Mouse (Mus musculus) right cerebral cortex, postnatal 4 days (tissue): ENCODE results near the gene Neurod4.
"Not testable (repeated sequence)": the region's sequence is repeated elsewhere in the genome, so short reads cannot be mapped to it uniquely, and the experiment has no call there.

ENCODE experiments used
- DNase-seq: peaks from one replicate; pipeline ENCODE4 v3.0.0-alpha.2; 2022

Gene Neurod4

DNA sequence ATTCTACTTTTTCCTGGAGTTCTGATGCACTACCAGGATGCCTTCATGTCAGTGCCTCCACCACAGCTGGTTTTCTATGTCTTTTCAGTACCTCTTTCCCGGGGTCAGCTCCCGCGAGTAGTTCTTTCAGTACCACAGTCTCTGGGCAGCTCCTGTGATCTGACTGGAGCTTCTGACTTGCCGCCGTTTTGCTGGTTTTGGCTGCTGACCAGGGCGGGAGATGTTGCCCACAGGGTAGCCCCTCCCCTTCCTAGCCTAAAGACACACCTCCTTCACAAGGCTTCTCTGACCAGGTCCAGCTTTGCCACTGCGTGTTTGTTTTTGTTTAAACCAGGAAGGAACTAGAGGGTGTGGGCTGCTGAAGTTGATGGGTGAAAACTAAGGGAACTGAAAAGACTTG lies at the start of gene Neurod4:
Gene Neurod4, minus strand, starts transcription at position 175 of the 400 bp plus-strand sequence.
- peak; percentile 21 for DNase-seq

DNA sequence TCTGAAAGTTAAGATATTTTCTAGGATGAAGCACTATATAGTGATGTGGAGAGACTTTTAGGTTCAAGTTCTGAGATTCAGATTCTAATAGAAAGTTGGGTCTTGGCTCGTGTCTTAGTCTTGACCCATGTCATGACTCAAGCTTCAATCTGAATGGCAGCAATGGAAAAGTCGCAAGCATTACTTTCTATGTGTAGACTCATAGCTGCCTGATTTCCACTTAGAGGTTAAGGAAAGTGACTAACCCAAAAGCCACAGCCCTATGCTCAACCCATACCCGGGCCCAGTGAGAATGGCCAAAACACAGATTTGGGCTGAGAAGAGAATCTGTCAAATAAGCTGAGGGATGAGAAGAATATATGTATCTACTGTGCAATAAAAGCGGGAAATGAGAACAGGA lies 44.2 kb upstream of the Neurod4 start:
- no peak for DNase-seq

DNA sequence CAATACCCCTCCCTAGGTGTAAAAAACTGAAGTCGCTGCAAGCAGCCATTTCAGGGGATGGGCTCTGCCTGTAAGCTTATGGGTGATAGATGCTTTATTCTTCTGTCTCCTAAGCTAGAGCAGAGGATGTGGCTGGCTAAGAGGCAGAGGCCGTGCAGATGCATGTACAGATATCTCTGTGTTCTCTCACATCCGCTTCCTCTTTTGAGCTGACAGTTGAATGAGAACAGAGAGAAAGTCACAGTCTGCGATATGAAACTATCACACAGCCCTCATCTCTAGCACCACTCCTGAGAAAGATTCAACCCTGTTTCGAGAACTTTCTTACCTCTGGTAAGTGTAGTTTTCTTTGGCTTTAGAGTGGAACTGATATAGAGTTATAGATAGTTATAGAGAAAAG lies 42.6 kb upstream of the Neurod4 start, which contains the start of gene Tespa1:
Gene Tespa1, plus strand, starts transcription at position 234 of the 400 bp plus-strand sequence.
- no peak for DNase-seq

DNA sequence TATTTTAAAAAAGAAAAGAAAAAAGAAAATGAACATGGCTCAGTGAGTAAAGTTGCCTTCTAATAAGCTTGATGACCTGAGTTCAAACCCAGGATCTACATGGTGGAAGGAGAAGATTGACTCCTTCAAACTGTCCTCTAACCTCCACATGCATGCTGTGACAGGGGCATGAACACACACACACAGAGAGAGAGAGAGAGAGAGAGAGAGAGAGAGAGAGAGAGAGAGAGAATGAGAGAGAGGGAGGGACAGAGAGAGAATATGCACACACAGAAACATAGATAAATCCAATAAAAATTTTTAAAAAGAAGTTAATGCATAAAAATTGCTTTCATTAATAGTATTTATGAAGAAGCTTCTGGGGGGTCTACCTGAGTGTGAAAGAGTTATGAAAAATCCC lies 42.0 kb upstream of the Neurod4 start:
- DNase-seq: no peak

DNA sequence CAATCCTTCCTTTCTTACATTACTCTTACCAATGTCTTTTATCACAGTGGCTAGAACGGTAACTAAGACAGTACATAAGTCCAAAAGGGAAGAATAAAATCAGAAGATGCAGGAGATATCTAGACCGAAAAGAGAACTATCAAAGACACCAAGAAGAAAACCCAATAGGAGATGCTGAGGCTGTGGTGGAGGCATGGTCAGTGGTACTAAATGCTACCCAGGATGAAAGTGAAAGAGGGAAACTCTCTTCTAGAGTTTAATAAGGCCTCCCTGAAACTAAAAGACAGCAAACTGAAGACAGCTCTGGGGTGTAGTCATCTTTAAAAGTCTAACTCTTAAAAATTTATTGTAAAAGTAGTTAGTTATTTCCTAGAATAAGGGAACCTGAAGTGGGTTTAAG lies 40.7 kb upstream of the Neurod4 start:
- DNase-seq: no peak

DNA sequence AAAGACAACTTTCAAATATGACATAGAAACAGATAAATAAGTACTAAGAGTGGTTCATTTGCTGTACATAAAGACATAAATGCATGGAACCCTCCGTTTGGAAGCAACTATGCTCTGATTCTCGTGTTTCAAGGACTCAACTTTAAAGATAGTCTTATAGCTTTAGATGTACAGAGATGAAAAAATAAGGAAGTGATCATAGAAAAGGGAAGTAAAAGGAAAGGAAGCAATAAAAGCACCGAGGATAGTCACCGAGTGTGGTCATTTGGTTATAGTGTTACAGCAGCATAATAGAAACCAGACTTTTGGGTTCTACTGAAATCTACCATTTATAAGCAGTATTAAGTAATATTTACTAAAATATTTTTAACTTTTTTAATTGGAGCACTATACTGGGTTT lies 38.7 kb upstream of the Neurod4 start:
- DNase-seq: no peak

DNA sequence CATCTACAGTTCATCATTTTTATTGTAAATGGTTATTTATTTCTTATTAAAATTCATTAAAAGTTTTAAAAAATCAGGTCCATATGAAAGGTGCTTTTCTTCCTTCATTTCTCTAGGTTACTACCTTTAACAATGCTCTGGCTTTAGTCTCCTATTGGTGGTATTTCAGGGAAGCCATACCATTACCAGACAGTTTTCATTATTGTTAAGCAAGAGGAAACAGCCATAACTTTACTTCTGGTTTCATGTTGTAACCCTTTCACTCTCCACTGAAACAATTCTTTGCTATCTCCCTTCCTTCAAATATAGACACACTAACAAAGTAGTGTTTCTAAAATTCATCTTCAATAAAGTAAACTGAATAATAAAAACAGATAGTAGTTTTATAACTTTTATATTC lies 35.8 kb upstream of the Neurod4 start:
- DNase-seq: no peak

DNA sequence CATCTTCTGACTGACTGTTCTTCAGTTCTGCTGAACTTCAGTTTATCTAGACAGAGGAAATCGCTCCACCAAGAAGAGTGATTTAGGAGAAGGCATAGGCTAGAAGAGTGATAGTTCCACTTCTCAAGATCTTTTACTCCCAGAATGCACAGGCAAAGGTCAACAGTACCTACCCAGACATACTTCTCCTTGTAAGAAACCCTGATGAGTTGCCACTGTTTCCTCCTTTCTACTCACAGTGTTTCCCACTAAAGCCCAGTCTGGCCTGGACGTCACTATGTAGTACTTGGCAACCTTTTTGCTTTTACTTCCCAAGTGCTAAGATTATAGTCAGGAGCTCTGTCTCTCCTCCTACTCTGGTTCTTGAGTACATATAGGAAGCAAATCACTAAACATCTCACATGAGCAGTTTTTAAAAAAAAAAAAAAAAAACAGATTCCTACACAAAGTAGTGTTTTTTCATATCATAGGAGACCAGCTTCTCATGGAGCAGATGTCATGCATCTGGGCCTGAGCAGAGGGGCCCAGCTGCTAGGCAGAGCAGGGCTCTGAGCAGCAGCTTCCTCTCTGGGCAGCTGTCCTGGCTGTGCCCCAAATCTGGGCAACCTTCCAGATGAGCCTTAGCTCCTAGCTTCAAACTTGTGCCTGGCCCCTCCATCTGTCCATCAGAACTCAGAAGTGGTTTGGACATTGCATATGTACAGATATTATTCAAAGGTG lies 34.2 kb upstream of the Neurod4 start:
- peak; percentile 5 for DNase-seq

DNA sequence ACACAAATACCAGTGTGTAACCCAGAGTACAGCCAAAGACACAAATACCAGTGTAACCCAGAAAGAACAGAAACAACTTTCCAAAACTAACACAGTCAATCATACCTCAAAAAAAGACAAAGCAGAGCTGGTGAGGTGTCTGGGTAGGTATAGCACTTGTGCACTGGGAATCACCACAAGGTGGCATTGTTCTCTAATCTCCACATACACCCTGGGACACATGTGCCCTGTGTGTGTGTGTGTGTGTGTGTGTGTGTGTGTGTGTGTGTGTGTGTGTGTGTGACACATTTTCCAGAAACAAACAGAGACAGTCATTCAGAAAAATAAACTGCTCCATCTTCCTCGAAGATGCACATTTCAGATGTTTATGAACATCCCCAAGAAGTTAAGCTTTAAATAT lies 33.5 kb upstream of the Neurod4 start:
- no peak for DNase-seq

DNA sequence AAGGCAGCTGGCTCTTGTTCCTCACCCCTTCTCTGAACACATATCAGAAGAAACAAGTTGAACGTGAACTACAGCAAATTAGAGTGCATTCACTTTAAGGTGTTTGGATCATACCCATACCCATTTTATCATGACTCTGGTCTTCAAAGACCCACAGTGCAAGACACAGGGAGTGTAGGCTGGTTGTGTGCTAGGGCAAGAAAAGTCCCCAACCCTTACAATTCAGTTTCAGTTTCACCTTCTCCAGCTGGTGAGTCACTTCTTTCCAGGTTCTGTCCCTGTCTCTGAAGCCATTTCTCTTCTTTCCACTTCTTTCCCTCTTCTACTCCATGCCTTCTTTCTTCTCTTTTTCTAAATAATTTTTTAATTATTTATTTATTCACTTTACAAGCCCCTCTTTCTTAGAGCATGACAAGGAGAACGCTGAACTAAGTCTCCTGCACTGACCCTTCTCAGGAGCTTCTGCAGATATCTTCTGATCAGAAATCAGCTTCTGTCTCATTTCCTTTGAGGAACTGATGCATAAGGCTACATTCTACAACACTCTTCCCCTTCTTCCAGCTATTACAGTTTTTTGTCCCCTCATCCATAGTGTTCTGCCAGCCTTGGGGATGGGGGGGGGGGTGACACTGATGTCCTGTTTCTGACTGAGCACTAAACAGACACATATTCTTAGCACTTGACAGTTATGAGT lies 31.6 kb upstream of the Neurod4 start:
- DNase-seq: no peak

DNA sequence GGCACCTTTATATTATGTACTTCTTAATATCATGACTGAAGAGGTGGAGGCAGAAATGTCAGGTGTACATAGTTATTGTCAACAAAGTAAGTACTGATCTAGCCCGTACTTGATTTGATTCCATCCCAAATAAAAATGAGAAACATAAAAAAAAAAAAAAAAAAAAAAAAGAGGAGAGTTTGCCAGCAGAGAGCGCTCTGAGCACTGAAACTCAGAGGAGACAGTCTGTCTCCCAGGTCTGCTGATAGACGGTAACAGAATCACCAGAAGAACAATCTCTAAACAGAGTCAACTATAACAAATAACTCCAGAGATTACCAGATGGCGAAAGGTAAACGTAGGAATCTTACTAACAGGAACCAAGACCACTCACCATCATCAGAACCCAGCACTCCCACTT lies 24.1 kb upstream of the Neurod4 start:
- DNase-seq: not testable (repeated sequence)

DNA sequence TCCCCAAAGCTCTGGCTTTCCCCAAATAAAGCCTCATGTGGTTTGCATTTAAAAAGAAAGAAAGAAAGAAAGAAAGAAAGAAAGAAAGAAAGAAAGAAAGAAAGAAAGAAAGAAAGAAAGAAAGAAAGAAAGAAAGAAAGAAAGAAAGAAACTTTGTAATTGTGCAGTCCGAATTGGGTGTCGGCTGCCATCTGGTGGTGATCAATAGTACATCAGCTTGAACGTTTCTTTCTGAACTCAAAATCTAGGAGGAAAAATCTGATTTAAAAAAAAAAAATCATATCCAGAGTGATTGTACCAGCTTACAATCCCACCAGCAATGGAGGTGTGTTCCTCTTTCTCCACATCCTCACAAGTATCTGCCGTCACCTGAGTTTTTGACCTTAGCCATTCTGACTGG lies 18.7 kb upstream of the Neurod4 start:
- DNase-seq: peak; percentile 43

DNA sequence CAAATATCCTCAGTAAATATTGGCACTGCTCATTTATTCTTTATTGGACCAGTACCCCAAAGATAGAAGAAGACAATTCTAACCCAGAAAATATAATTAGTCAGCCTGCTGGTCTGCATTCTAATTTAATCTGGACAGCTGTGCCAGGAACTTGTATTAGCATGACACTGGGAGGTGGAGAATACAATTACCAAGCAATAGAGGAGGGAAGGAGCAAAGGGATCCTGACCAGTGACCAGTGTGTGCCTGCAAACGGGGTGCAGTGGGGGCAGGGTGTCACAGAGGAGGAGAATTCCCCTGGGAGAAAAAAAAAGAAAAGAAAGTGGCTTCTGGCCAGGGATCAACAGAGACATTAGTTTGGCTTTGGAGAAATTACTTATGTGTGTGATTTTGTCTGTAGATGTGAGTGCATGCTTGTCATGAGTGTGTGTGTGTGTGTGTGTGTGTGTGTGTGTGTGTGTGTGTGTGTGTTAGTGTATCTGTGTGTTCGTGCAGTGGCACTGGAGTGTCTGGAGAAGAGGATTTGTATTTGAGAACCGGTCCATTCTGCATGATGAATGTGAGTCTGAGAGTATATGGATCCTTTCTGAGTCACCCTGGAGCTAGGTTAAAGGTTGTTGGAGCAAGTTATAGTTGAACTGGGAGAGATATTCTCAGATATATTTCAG lies 13.8 kb upstream of the Neurod4 start:
- no peak for DNase-seq

DNA sequence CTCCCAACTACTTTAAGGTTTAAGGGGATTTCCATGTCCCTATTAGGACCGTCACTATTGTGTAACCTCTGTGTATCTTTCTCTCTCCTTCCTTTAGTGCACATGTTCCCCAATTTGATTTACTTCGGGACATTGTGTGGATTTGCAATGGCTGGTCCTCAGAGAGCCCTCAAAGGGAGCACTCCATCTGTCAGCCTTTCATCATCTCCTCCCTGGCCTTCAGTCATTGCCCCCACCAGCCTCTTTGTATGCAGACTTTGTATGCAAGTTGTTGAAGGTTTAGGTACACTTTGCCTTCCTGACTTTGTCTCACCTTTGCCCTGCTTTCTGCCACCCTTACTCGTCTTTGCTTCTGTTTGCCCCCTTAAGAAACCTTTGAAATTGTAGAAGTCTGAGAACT lies 8.0 kb upstream of the Neurod4 start:
- DNase-seq: no peak

DNA sequence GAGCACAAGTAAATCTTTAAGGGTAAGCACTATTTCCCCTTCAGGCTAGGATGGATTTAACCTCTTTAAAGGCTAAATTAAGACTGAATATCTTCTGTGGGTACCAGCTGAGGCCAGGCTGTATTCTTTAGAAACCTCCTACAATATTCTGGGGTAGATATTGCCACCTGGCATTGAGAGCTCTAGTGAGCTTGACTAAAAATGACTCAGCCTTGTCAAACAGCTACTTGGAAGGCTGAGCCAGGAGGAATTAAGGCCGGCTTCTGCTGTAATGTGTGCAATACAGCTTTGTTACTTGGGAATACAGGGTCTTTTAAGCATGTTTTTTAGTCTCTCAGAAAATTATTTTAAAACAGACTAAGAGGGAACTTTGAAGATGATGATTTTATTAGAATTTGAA lies 7.2 kb upstream of the Neurod4 start:
- no peak for DNase-seq

DNA sequence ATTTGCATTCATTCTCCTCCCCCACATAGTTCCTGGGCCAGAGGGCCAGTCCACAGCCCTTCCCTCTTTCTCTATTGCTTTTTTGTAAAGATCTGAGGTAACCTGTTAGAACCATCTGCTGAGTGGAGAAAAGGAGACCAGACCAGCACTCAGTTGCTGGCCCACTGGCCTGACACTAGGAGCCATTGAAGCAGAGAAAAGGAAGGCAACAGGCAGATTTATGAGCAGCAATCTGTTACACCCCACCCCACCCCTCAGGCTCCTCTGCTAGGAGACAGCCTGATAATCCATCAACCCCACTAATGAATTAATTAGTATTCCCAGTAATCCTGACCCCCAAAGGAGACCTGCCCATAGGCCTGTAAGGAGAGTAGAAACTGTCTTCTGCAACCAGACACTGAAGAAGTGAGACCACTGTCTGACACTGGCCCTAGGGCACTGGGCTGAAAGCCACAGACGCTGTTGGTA lies 2.0 kb upstream of the Neurod4 start:
- no peak for DNase-seq

DNA sequence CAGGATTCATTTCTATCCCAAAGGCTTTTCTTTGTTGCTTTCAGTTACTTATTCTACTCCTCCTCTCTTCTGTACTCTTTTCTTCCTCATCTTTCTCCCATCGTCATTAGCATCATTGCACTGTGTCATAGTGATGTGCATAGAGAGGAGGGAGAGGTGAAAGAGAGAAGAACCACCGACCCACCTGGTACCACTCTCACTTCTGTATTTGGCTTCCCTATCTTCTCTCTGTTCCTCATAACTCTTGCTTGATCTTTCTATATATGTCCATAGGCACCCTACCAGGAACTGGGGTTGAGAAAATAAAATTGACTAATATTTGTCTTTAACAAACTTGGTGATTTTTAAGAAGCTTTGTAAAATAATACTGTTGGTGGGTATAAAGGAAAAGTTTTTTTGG lies 3.5 kb downstream of the Neurod4 start:
- no peak for DNase-seq

DNA sequence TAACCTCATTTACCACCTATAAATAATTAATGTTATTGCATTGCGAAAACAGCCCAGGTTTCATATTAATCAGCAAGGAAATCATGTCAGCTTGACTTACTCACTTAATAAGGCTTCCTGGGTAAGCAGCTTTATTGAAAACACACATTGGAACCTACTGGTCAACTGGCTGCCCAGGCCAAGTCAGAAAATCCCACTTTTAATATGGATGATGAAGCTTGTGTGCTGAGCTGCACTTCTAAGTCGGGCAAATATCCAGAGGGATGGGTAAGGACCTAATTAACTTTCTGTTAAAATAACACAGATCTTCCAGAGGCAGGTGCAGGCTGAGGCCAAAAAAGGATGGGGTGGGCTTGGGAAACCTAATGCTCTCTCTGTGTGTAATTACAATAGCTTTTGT lies 4.3 kb downstream of the Neurod4 start:
- DNase-seq: no peak

DNA sequence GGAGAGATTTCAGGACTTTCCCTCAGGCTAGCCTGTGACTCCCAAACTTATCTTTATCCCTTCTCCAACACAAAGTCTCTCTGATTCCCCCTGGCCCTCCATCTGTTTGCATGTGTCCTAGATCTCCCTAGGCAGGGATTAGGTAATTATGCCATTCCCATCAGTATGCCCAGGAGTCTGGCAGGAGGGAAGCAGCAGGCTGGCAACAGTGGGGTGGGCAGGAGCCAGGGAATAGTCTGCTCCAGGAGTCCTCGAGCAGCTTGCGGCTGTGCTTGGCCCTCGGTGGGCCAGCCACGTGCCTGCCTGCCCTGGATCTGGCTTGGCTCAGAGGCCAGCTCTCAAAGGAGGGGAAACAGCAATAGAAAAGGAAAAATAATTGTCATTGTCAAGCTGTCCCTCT lies 16.8 kb downstream of the Neurod4 start:
- peak; percentile 21 for DNase-seq

DNA sequence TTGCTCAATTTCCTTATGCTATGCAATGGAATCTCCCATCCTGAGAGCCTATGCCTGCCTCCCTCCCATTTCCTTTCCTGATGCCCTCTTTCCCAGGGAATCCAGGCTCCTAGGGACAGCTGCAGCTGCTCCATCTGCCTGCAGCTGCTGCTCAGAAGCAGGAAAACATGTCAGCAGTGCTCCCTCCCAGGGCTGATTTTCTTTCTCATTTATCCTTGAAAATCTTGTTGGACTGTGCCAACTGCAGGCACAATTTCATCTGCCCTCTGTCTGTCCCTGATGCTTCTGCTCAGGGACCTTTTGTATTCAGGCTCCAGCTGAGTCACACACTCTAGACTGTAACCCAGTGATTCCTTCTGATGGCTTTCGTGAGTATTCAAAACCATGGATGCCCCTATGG lies 20.6 kb downstream of the Neurod4 start:
- no peak for DNase-seq

DNA sequence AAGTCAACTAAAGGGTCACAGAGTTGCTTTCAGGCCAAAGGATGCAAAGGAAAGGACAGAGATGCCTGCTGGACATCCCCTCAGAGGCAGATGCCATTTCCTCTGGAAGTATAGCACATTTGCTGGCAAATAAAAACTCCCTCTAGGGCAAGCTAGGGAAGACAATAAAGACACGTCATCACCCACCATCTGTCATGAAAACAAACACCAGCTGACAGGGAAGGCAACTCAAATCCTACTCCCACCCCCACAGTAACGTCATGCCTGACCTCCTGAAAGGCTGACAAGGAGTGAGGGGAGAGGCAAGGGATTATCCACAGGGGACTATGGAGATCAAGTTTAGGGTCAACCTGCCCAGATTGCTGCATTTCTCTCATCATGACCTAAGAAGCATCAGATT lies 35.8 kb downstream of the Neurod4 start:
- no peak for DNase-seq

DNA sequence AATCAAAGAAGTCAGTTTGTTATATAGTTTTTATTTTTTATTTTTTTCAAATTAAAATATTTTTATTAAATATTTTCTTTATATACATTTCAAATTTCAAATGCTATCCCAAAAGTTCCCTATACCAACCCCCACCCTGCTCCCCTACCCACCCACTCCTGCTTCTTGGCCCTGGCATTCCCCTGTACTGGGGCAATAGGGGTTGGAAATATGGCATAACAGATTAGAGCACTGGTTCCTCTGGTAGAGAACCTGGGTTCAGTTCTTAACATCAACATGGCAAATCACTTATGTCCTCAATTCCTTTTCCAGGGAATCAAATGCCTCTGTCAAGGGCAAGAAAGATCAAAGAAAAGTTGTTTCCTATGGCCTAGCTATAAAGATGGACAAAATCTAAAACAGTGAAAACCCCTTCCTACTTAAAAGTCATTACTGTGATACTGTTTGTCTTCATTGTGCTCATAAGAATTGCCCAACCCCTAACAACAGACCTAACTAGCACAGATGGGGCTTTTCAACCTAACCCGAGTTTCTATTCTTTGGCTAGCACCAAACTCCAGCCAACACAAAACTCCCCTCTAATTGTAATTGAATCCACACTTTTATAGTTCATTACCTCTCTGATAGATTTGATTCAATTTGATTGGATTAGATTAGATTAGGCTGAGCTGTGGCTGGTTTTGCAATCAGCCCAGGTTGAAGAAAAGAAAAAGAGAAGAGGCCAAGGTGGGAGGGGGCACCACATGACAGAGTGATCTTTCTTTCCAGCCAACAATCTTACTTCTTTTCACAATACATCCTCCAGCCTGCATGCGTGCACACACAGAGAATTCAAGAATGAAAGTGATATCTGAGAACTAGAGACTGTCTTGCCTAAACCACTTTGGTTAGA lies 41.5 kb downstream of the Neurod4 start:
- no peak for DNase-seq

DNA sequence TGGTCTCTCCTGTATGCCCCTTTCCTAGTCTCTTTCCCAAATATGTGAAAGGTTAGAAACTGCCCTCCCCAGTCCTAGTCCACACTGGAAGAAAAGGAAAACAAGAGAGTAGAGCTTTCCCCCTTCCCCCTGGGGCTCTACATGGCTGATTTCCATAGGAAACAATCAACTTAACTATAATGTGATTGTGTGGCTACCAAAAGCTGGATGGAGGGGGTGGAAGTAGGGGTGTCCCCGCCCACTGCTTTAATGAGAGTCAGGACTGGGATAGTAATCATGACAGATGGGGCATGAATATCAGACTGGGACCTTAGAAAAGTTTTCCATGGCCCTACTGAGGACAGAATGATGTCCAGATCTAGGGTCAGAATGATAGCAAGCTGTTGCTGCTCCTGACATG lies 45.5 kb downstream of the Neurod4 start:
- DNase-seq: no peak
